Mouse (Mus musculus): Measurements from ENCODE around the gene Gm43518.

The Gm43518 gene

DNA sequence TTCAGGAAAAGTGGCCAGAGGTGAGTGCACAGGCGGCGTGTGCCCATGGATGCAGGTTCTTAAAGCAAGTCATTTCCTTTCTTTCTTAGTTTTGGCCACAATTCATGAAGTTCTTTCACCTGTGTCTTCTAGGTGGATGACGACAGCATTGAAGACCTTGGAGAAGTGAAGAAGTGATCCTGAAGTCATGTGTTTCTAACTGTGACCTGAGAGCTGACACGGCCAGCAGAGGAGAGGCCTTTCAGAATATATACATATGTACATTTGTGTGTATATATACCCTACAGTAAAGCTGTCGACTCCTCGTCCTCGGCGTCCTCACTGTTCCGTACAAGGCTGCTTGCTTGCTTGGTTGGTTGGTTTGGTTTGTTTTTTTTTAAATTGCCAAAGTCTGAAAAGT is at the start of gene Gm43518:
Gene Gm43518, plus strand, starts transcription at position 301 of the 400 bp plus-strand sequence.
- no peak for DNase-seq (ENCODE audit: low spot score in 2 of 2)

DNA sequence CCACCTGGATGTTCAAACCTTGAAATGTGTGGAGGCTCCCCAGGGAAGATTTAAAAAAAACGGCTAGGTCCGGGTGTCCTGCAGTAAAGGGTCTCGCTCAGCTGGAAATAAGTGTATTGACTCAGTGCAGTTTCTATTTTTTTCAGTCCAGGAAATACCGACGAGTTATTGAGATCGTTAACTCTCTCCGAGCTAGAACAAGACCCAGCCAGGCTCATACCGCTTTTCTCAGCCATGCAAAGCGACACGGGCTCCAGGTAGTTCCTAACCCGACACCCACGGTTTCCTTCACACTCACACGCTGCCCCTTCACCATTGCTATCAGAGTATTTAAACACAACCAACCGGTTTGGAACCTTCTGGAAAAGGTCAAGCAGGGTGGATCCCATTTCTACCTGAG is 49.2 kb upstream of the Gm43518 start:
- no peak for DNase-seq (ENCODE audit: low spot score in 2 of 2)

DNA sequence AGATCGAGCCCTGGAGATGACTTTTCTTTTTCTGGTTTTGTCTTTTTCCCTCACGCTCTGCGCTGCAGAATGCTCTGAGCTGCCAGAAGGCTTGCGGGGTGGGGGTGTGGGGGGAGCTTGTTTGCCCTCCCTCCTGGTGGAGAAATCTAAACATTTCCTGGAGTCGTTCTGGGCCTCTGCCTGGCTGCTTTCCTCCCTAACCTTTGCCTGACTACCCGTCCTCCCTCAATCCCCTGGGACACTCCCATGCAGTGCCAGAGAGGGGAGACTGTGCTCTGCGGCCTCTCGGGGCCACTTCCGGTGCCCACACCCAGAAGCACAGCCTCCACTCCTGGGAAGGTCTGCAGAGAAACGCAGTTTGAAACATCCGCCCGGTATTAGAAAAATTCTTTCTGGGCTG is 47.3 kb upstream of the Gm43518 start, which contains the start of gene Hcar1:
Gene Hcar1, minus strand, starts transcription at position 93 of the 400 bp plus-strand sequence.
- DNase-seq (ENCODE audit: low spot score in 2 of 2) = no peak

DNA sequence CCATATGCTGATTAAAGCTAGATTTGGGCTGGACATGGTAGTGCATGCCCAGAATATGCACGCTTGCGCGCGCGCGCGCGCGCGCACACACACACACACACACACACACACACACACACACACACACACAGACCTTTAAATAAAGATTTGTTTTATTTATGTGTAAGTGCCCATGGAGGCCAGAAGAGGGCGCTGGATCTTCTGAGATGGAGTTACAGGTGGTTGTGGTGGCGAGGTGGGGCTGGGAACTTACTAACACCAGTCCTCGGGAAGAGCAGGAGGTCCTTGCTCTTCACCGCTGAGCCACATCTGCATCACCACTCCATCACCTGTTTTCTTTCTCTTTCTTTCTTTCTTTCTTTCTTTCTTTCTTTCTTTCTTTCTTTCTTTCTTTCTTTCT is 46.4 kb upstream of the Gm43518 start:
- no peak for DNase-seq (ENCODE audit: low spot score in 2 of 2)

DNA sequence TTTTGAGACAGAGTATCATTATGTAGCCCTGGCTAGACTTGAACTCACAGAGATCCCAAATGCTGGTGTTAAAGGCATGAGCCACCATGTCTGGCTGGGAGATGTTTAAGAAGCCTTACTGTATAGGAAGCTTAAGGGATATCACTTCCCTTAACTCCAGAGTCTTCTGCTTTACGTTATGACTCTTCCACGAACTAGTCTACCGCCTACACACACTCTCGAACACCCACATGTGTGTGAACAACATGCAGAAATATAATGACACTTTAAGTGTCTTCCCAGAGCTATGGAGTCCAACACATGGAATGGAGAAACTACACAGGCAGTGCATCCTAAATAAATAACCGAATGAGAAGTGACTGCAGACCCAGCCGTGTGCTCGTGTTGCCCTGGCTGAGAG is 43.3 kb upstream of the Gm43518 start:
- DNase-seq (ENCODE audit: low spot score in 2 of 2) = no peak

DNA sequence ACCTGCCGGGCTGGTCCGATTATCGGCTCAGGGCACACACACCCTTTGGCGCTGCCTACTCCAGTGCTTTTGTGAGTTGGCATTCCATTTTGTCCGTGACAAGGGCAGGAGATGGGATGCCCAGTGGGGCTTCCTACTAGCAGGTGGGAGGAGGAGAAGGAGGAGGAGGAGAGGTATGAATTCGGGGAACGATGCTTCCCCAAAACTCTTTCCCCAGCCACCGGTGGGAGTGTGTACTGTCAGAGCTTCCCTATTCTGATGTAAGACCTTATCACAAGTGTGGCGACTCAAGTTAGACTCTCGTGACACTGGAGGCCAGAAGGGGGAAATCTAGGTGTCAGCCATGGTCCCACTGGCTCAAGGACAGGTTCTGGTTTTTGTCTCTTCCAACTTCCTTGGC is 42.9 kb upstream of the Gm43518 start:
- DNase-seq (ENCODE audit: low spot score in 2 of 2) = no peak

DNA sequence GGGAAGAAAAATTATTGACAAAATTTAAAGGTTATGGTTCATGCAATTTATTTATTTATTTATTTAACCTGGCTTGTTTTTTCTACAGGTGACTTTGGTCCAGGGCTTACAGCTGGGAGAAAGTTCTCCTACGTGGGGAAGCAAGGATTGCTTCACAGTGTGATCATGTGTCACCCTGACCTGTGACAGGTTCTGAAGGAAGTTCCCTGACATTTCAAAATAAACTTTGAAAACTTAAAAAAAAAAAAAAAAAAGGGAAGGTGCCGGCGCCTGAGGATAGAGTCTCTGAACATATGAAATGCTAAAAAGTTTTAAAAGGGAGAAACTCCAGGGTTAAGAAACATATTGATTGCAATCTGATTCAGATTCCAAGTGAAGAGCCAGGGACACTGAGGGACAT is 40.9 kb upstream of the Gm43518 start:
- no peak for DNase-seq (ENCODE audit: low spot score in 2 of 2)

DNA sequence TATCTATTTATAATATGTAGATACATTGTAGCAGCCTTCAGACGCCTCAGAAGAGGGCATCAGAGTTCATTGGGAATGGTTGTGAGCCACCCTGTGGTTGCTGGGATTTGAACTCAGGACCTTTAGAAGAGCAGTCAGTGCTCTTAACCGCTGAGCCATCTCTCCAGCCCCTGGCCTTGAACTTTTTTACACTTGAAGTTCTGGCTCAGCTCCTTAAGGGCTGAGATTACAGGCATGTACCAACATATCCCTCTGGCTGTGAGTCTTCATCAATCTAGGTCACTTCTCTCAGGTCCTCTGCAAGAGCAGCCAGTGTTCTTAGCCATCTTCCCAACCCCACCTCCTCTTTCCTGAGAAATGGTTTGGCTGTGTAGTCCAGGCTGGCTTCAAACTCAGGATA is 36.9 kb upstream of the Gm43518 start:
- no peak for DNase-seq (ENCODE audit: low spot score in 2 of 2)

DNA sequence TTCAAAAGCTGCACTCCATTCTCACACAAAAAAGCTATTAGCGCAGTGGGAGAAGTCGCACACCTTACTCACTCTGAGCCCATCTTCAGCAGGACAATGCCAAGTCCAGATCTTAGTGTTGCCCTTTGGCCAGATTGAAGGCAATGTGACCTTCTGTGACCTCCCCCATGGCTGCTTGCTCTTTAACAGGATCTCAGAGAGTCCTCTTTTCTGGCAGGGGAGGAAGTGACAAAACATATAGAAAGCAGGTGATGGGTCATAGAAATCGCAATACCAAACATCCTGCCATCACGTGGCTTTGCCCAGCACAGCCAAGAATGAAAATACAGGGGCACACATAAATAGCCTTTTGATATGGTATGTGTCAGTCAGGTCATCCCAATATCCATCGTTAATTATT is 36.2 kb upstream of the Gm43518 start:
- DNase-seq (ENCODE audit: low spot score in 2 of 2) = no peak

DNA sequence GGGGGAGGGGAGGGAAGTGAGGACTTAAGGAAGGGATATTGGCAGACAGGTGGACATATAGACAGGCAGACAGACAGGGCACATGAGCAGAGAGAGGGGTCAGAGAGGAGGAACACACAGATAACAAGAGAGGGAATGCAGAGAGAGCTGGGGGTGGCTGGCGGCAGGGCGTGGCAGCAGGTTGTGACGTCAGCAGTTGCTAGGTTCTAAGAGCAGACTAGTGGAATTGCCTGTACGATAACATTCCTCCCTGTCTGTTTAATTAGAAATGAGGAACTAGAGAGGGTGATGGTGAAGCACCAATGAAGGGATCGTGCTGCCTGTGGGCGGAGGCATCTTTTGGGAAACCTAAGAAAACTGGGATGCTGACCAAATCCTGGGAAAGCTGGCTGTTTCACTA is 35.5 kb upstream of the Gm43518 start:
- peak; percentile 21 to 29 for DNase-seq (ENCODE audit: low spot score in 2 of 2)

DNA sequence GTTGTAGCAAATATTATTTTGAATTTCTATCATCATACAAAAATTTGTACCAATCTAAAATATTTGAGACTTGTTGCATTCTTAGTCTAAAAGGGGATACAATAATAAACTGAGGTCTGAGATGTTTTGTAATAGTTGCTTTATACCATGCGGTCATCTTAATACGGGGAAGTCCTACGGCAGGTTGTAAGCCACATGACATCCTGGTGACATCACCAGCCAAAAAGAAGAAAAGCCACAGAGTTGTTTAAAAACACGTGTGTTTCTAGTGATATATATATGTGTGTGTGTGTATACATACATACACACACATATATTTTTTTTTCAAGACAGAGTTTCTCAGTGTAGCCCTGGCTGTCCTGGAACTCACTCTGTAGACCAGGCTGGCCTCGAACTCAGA is 33.7 kb upstream of the Gm43518 start:
- DNase-seq (ENCODE audit: low spot score in 2 of 2) = no peak

DNA sequence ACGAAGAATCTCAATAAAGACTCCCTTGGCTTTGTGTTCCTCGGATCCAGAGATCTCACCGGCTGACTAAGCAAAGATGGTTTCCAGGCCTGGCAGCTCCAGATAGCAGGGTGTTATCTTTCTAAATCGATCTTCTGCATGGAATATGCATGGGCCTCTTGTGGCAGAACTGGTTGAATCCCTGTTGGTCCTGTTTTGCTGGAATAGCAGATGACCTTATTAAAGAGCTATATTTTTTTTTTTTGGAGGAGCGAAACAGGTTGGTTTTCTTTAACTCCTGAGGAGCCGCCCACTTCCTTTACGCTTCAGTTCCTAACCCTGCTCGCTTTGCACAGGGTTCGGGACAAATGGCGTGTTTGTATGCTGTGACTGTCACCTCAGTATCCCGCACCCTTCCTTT is 30.8 kb upstream of the Gm43518 start:
- DNase-seq (ENCODE audit: low spot score in 2 of 2) = no peak

DNA sequence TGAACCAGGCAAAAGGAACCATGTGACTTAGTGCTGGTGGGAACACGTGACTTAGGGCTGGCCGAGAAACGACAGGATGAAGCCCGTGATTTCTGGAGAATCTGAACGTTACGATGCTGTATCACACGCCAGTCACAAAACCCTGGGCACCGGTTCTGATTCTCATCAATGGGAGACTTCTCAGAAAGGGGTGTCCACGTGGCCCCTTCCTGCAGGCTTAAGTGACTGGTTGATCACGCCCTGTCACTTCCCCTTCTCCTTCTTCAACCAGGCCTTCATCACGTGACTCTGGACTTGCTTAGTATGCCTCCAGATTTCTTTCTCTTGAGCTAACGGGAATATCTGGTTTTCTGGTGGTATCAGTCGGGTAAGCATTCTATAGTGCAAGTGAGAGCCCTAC is 29.9 kb upstream of the Gm43518 start:
- peak in 1 of 2 experiments; percentile 24 for DNase-seq (ENCODE audit: low spot score in 2 of 2)

DNA sequence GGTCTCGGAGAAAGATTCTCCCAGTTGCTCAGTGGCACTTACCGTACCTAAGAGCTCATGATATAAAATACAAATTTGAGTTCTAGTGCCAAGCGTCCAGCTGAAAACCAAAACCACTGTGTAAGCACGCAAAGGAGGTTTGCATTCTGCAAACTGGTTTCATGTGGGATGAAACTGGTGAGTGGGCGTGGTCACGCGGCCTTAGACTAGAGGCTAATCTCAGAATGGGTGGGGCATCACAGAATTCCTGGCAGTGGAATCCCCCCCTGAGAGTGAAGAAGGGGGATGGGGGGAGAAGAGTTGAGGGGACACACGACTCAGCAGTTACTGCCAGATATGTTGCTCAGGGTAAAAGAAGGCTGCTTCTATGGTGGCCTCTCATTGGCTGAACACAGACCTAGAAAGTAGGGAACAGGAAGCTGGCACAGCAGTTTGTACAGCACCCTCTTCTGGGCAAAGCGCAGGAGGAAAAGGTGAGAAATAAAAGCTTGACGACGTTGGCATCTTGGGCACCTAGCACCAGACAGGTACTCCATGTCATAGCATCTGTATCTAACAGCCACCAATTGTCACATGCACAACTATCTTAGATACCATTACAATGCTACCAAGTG is 23.1 kb upstream of the Gm43518 start:
- DNase-seq (ENCODE audit: low spot score in 2 of 2) = no peak

DNA sequence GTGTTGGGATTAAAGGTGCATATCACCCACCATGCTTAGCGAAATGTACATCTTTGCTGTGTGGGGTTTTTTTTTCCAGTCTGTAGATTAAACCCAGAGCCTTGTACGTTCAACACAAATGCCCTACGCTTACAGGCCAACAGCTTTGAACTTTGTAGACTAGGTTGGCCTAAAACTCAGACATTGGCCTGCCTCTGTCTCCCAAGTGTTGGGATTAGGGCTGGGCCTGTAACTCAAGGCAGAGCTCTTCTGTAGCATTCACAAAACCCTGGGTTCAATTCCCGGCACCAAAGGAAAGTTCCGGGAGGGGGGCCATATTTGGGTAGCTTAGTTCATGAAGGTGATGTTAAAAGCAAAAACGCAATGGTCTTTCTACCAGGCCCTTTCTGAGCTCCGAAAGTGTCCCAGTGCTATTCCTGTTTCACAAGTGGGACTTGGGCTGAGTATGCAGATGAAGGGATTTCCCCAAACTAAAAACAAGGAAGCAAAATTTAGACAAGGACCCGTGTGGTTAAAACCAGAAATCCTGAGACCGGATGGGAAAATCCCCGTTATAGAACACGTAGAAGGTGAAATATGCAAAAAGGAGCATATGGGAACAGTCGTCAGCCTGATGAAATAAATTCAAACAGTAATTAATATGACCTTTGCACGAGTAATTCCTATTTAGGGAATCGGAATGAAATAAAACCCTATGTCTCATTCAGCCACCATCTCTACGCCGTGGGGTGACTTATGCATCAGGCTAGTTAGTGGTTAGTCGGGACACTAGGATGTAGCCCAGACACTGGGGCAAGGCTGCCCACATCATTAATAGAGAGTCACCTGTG is 20.9 kb upstream of the Gm43518 start:
- DNase-seq (ENCODE audit: low spot score in 2 of 2) = peak; percentile 6 to 34

DNA sequence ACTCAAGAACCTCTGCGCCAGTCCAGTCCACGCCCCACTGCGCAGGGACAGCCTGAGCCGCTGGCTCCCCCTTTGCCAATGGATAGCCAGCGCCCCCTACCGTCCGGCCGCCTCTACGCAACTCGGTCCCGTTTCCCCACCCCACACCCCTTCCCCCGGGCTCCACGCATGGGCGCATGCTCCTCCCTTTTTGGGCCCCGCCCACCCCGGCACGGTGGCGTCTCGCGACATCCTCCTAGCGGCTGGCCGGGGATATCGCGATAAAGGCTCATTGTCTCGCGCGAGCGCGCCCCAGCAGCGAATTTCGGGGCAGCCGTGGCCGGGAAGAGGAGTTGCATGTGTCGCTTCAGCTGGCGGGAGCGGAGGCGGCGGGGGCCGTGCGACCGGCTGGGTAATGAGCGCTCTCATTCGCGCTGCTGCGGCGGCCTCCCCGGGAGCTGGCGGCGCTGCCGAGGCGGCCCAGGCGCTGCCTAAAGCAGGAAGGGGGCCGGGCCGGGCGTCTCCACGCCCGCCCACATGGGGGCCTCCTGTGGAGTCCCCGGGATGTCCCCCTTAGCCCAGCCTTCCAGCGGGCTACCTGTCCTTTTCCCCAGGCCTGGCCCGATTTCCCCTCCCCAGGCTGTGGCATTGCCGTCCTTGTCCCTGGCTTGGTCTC is 20.1 kb upstream of the Gm43518 start, which contains the start of gene Denr:
Gene Denr, plus strand, starts transcription at position 200 of the 655 bp plus-strand sequence.
- peak; percentile 98 for DNase-seq (ENCODE audit: low spot score in 2 of 2)

DNA sequence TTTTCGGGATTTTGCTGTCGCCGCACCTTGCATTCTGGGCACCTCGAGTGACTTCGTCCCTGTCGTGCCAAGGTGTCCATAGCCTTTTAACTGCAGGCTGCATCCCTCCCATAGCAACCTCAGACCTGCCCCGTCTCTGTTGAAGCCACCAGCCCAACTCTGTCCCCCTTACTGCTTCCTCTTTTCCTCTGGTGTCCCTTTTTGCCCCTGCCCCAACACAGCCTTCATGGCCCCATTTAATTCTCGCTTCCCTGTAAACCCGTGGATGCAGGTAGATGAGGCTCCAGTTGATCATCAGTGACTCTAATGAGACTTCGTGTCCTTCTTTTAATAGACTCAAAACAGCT is 19.6 kb upstream of the Gm43518 start:
- no peak for DNase-seq (ENCODE audit: low spot score in 2 of 2)

DNA sequence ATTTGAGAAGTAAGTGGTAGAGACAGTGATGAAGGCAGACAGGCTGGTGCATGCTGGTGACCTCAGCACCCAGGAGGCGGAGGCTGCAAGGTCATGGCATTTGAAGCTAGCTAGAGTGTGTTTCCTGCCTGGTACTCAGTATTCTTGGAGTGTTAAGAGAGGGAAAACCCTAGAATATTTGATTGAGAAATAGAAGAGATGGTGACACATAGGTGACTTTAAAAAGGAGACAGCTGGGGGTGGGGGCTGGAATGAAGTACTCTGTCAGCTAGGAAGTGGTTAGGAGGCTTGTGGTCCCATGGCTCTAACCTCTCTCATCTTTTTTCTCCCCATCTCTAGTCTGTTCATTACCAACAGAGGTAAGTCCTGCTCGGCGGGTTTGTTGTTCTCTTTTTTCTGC is 12.4 kb upstream of the Gm43518 start:
- DNase-seq (ENCODE audit: low spot score in 2 of 2) = peak; percentile 2 to 17

DNA sequence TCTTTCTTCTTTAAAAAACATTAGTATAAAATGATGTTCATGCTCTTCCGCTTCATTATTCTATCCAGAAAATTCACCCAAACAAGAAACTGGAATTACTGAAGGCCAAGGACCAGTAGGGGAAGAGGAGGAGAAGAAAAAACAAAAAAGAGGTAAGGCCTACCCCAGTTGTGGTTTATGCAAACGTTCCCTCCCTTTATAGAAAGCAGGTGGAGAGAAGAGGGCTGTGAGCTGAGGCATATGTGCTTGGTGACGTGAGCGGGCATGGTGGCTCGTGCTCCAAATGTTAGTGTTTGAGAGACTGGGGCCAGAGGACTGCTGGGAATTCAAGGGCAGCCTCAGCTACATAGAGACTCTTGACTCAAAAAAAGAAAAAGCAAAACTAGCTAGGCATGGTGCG is 5.1 kb upstream of the Gm43518 start:
- DNase-seq (ENCODE audit: low spot score in 2 of 2) = peak in 1 of 2 experiments; percentile 19

DNA sequence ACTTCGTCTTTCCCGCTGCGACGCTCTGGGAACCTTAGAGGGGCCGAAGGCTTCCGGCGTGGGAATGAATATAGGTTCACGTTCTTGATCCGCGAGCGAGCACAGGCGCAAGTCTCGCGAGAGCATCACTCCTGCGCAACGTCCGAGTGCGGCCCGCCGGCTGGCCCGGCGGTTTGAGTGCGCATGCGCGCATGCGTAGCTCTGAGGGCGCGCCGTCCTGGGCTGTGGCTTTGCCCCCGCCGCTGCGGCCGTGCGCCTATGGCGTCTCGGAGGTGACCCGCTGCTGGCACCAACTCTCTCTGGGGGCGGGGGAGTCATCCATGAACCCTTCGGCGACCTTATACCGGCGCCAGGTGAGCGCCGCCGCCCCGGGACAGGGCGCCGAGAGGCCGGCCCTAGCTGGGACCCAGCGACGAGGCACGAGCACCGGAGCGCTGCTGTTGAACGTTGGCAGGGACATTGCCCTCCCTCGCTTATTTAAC is 3.3 kb downstream of the Gm43518 start, which contains the start of gene Ccdc62:
Gene Ccdc62, plus strand, starts transcription at position 172 of the 482 bp plus-strand sequence.
- peak; percentile 93 to 94 for DNase-seq (ENCODE audit: low spot score in 2 of 2)

DNA sequence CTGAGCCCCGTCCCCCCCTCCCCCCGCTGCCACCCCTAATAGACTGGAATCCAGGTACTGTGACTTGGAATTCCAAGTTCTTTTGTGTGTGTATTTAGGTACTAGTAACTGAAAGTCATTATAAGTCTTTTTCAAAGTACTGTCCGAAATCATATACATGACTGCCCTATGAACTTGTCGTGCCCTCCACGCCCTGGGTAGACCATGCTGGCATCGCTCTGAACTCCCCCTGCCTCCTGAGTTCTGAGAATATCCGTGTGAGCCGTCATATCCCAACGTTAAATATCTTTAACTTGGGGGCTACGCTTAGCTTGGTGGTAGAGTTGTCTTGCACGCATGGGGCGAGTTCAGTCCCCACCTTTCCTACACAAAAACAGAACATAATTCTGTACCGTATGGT is 3.9 kb downstream of the Gm43518 start:
- DNase-seq (ENCODE audit: low spot score in 2 of 2) = no peak

DNA sequence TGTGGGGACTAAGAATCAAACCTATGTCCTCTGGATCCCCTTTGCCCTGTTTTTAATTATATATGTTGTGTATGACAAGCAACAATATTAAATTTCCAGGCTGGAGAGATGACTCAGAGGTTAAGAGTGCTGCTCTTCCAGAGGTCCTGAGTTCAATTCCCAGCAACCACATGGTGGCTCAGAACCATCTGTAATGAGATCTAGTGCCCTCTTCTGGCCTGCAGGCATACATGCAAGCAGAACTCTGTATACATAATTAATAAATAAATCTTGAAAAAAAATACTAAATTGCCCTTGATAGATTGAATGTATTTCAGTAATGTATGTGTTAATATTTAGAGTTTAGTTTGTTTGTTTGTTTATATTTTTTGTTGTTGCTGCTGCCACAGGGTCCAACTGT is 5.7 kb downstream of the Gm43518 start:
- no peak for DNase-seq (ENCODE audit: low spot score in 2 of 2)

DNA sequence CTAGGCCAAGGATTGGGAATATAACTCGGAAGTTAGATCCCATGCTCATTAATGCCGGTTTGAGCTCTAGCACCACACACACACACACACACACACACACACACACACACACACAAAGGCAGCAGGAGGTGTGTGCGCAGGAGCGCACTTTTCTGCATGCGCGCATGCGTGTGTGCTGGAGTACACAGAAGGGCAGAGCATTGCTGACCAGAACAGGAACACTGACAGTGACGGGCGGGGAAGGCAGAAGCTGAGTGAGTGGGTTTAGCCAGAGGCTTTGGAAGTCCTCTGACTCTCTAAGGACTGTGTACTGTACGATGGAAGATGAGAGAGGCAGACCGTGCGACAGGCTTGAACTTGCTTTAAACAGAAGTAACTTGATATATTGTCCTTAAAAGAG is 6.3 kb downstream of the Gm43518 start:
- no peak for DNase-seq (ENCODE audit: low spot score in 2 of 2)
